ENCODE assay signal across 10 mouse cellular contexts in genomic region chr11:19962796-19963195, GRCm38 (mm10). TPM values are rescaled to one million over a fixed set of nuclear protein-coding genes. Genes with fewer than 3 reads are reported as not detected.
DNase-seq lines count a peak whose midpoint lies in the region; ATAC-seq lines count a peak whose summit lies in the region.
"Had no signal": no experiment of that assay in that cellular context is flagged by ENCODE, and none has a peak within 500 bp of the region (broad histone marks: within the 10 kb centered on the region; RNA-seq: fewer than 3 reads in every experiment).

No protein-coding gene starts in this region.

- no peak for DNase-seq in hindbrain, embryonic 10.5 days (ENCODE audit: low spot score)
- no peak for DNase-seq in hindbrain, embryonic 11.5 days (ENCODE audit: low spot score)
- DNase-seq in urinary bladder, postnatal 10 days (ENCODE audit: low spot score): no peak
- DNase-seq in testis, postnatal 14 days (ENCODE audit: low spot score): no peak

- H3K27ac ChIP-seq in hindbrain, embryonic 10.5 days: peak overlapping the region; percentile 45; the same call in 1 of the 2 replicates
- no peak overlapping the region for H3K27ac ChIP-seq in hindbrain, embryonic 11.5 days (ENCODE audit: low read depth, low read length)
- peak overlapping the region; percentile 75; the same call in 1 of the 2 replicates for H3K27ac ChIP-seq in kidney, embryonic 14.5 days (ENCODE audit: low read depth, low read length)
- H3K27ac ChIP-seq in stomach, embryonic 14.5 days (ENCODE audit: low read length): peak overlapping the region; percentile 75; the same call in 1 of the 2 replicates
- no peak overlapping the region for H3K27ac ChIP-seq in forebrain, embryonic 12.5 days

- WGBS in hindbrain, embryonic 10.5 days: 49% methylated on average over 5 of the region's 5 CpGs
- WGBS in hindbrain, embryonic 11.5 days: 40% methylated on average over 5 of the region's 5 CpGs
- WGBS in kidney, embryonic 14.5 days: 8% methylated on average over 5 of the region's 5 CpGs
- 24% methylated on average over 5 of the region's 5 CpGs for WGBS in stomach, embryonic 14.5 days
- 68% methylated on average over 5 of the region's 5 CpGs for WGBS in forebrain, embryonic 12.5 days

- no peak overlapping the region for H3K4me3 ChIP-seq in hindbrain, embryonic 10.5 days
- H3K4me3 ChIP-seq in hindbrain, embryonic 11.5 days (ENCODE audit: low read depth, low read length): no peak overlapping the region
- H3K4me3 ChIP-seq in kidney, embryonic 14.5 days (ENCODE audit: low read length): no peak overlapping the region
- H3K4me3 ChIP-seq in stomach, embryonic 14.5 days (ENCODE audit: low read depth, low read length): no peak overlapping the region
- no peak overlapping the region for H3K4me3 ChIP-seq in forebrain, embryonic 12.5 days (replicated peaks)
- H3K4me3 ChIP-seq: erythroblast, embryonic 14.5 days; midbrain, embryonic 15.5 days had no signal

- no peak overlapping the region for H3K9ac ChIP-seq in hindbrain, embryonic 11.5 days (ENCODE audit: low read depth, low read length)
- H3K9ac ChIP-seq in kidney, embryonic 14.5 days (ENCODE audit: low read depth, low read length): no peak overlapping the region
- H3K9ac ChIP-seq in stomach, embryonic 14.5 days (replicated peaks; ENCODE audit: low read depth, low read length): no peak overlapping the region
- H3K9ac ChIP-seq in forebrain, embryonic 12.5 days: no peak overlapping the region
- H3K9ac ChIP-seq: midbrain, embryonic 15.5 days had no signal

- peaks cover 38% of the 10 kb centered on the region for H3K4me1 ChIP-seq in hindbrain, embryonic 10.5 days (replicated peaks)
- no peaks in the 10 kb centered on the region for H3K4me1 ChIP-seq in hindbrain, embryonic 11.5 days (replicated peaks; ENCODE audit: control insufficient read depth, insufficient read depth, low read length)
- H3K4me1 ChIP-seq in kidney, embryonic 14.5 days (ENCODE audit: control insufficient read depth, insufficient read depth, low read length): peaks cover 55% of the 10 kb centered on the region
- H3K4me1 ChIP-seq in stomach, embryonic 14.5 days (ENCODE audit: control insufficient read depth, insufficient read depth, low read length): peaks cover 51% of the 10 kb centered on the region
- peaks cover 9% of the 10 kb centered on the region; the same call in 1 of the 2 replicates for H3K4me1 ChIP-seq in forebrain, embryonic 12.5 days

- H3K27me3 ChIP-seq in hindbrain, embryonic 10.5 days (ENCODE audit: insufficient read depth, poor library complexity, severe bottlenecking): no peaks in the 10 kb centered on the region
- no peaks in the 10 kb centered on the region for H3K27me3 ChIP-seq in hindbrain, embryonic 11.5 days (ENCODE audit: control insufficient read depth, insufficient read depth, low read length)
- H3K27me3 ChIP-seq in kidney, embryonic 14.5 days (ENCODE audit: control insufficient read depth, insufficient read depth, low read length): no peaks in the 10 kb centered on the region
- no peaks in the 10 kb centered on the region for H3K27me3 ChIP-seq in stomach, embryonic 14.5 days (ENCODE audit: control insufficient read depth, insufficient read depth, low read length)
- no peaks in the 10 kb centered on the region for H3K27me3 ChIP-seq in forebrain, embryonic 12.5 days
- H3K27me3 ChIP-seq: midbrain, embryonic 15.5 days had no signal

- H3K36me3 ChIP-seq in hindbrain, embryonic 10.5 days: peaks cover 16% of the 10 kb centered on the region; the same call in 1 of the 2 replicates
- H3K36me3 ChIP-seq in hindbrain, embryonic 11.5 days (ENCODE audit: control insufficient read depth, insufficient read depth, low read length): no peaks in the 10 kb centered on the region
- no peaks in the 10 kb centered on the region for H3K36me3 ChIP-seq in kidney, embryonic 14.5 days (ENCODE audit: control insufficient read depth, insufficient read depth, low read length)
- H3K36me3 ChIP-seq in stomach, embryonic 14.5 days (ENCODE audit: control insufficient read depth, insufficient read depth, low read length): no peaks in the 10 kb centered on the region
- no peaks in the 10 kb centered on the region for H3K36me3 ChIP-seq in forebrain, embryonic 12.5 days (replicated peaks)
- H3K36me3 ChIP-seq: midbrain, embryonic 15.5 days had no signal

- ATAC-seq in hindbrain, embryonic 11.5 days (ENCODE audit: low FRiP score): no peak
- peak; percentile 70 for ATAC-seq in common myeloid progenitor, adult 5-6 weeks (replicated peaks; ENCODE audit: low read depth, poor library complexity, severe bottlenecking)
- ATAC-seq in kidney, embryonic 14.5 days (ENCODE audit: low FRiP score, low TSS enrichment): peak; percentile 48; the same call in 1 of the 2 replicates
- ATAC-seq in stomach, embryonic 14.5 days (ENCODE audit: insufficient number of reproducible peaks, insufficient read depth, low FRiP score, low read depth): no peak
- ATAC-seq in forebrain, embryonic 12.5 days (ENCODE audit: low FRiP score): no peak
- ATAC-seq: midbrain, embryonic 15.5 days had no signal

- no peak overlapping the region for H3K4me2 ChIP-seq in hindbrain, embryonic 11.5 days (replicated peaks; ENCODE audit: low read depth, low read length)
- H3K4me2 ChIP-seq in kidney, embryonic 14.5 days (replicated peaks; ENCODE audit: low read depth, low read length): no peak overlapping the region
- no peak overlapping the region for H3K4me2 ChIP-seq in stomach, embryonic 14.5 days (replicated peaks; ENCODE audit: low read depth, low read length)
- H3K4me2 ChIP-seq in forebrain, embryonic 12.5 days: no peak overlapping the region
- H3K4me2 ChIP-seq: midbrain, embryonic 15.5 days had no signal

- no peaks in the 10 kb centered on the region for H3K9me3 ChIP-seq in hindbrain, embryonic 10.5 days
- H3K9me3 ChIP-seq in hindbrain, embryonic 11.5 days (ENCODE audit: control insufficient read depth, low read length): no peaks in the 10 kb centered on the region
- no peaks in the 10 kb centered on the region for H3K9me3 ChIP-seq in kidney, embryonic 14.5 days (ENCODE audit: control insufficient read depth, low read length)
- H3K9me3 ChIP-seq in stomach, embryonic 14.5 days (ENCODE audit: control insufficient read depth, low read depth, low read length): no peaks in the 10 kb centered on the region
- H3K9me3 ChIP-seq in forebrain, embryonic 12.5 days: no peaks in the 10 kb centered on the region
- H3K9me3 ChIP-seq: midbrain, embryonic 15.5 days had no signal

RNA-seq across cellular contexts. Expression of gene Spred2, which starts 38.6 kb away (rescaled TPM):
- 4.7 and 6.3 TPM in 2 replicates for polyA plus RNA-seq in hindbrain, embryonic 10.5 days (2016; fragmentation: Nextera tagmentation; extraction: Ambion mirVana)
- polyA plus RNA-seq in hindbrain, embryonic 11.5 days (2014; fragmentation: Nextera tagmentation; extraction: Ambion mirVana): 6.2 and 6.7 TPM in 2 replicates
- total RNA-seq in common myeloid progenitor, adult 5-6 weeks (2017): 6.2 and 9.5 TPM in 2 replicates
- 9.8 and 12.3 TPM in 2 replicates for polyA plus RNA-seq in kidney, embryonic 14.5 days (2014; fragmentation: Nextera tagmentation; extraction: Ambion mirVana)
- 7.9 and 9.6 TPM in 2 replicates for polyA plus RNA-seq in stomach, embryonic 14.5 days (2014; fragmentation: Nextera tagmentation; extraction: Ambion mirVana)
- 8.1 and 8.4 TPM in 2 replicates for polyA plus RNA-seq in forebrain, embryonic 12.5 days (2016; fragmentation: Nextera tagmentation; extraction: Ambion mirVana)

Comparison
In these comparisons a context has a peak if more than half of its experiments do, and no peak if none do; other contexts are left out.
1. H3K27ac ChIP-seq: peak in hindbrain, embryonic 10.5 days (single experiment), kidney, embryonic 14.5 days (single experiment) and stomach, embryonic 14.5 days (single experiment); none in hindbrain, embryonic 11.5 days (single experiment) and forebrain, embryonic 12.5 days (single experiment).
2. ATAC-seq: peak in common myeloid progenitor, adult 5-6 weeks (single experiment) and kidney, embryonic 14.5 days (single experiment); none in hindbrain, embryonic 11.5 days (single experiment), stomach, embryonic 14.5 days (single experiment) and forebrain, embryonic 12.5 days (single experiment).